Mouse (Mus musculus): ENCODE measurements around the gene Gm4131.

Gene Gm4131

DNA sequence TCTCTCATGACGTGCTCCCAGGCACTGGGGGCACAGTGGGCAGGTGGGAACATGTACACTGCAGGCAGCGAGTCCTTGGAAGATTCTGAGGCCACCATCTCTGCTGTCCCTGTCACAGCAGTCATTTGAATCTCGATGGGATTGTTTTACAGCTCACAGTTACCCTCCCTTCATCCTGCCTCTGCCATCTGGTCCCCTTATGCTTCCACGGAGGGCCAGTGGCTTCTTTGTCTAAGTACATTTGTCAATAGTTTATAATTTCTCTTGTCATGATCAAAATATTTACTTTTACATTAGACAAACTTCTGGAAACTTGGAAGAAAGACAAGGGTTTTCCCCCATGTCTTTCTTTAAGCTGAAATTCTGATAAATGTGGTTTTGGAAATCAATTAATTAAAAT, 20.0 kb downstream of the Gm4131 start:
- DNase-seq (ENCODE audit: low spot score) = no peak

DNA sequence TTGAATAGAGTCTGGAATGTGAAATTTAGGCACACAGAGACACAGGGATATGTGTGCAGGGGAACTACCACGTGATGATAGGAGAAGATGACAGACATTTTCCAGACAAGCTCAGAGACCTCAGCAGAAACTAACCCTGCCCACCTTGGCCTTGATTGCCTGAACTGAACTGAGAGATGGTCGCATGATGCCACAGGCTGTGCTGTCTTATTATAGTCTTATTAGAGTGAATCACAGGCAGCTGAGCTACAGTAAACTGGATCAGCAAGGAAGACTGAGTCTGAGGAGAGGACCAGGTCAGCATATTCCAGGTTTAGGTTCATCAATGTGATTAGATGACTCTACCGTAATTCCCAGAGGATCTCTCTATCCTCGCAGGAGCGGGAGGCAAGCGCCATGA, 20.4 kb downstream of the Gm4131 start:
- DNase-seq (ENCODE audit: low spot score) = no peak

DNA sequence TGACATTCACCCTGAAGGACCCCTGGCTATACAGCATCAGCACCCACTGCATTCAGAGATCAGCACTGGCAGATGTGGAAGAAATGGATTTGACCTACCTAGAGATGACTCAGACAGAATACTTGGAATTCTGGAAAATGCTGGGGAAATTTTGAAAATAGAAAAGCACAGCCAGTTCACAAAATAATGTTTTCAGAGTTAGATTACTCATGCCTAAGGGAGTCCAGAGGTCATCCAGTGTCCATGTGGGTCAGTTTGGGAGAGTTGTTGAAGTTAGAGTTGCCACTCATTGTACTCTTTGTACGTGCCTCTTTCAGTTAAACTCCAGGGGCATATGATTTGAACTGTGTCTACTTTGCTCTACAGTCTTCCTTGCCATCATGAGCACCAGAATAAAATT, 25.0 kb downstream of the Gm4131 start:
- no peak for DNase-seq (ENCODE audit: low spot score)

DNA sequence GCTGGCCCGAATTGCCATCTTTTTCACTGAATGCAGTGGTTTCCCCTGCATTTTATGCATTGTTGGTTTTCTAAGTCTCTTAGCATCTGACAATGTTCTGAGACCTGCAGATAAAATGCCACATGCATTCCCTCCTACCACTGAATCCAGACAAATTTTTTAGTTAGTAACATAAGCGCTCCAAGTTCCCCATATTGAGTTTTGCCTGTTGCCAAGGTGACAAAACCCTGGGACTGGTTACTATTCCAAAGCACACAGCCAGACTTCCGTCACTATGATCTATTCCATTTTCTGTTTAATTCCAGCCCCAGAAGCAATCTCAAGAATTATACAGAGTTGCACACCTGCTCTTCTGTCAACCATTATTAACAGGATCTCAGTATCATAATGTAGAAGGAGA, 26.9 kb downstream of the Gm4131 start:
- no peak for DNase-seq (ENCODE audit: low spot score)

DNA sequence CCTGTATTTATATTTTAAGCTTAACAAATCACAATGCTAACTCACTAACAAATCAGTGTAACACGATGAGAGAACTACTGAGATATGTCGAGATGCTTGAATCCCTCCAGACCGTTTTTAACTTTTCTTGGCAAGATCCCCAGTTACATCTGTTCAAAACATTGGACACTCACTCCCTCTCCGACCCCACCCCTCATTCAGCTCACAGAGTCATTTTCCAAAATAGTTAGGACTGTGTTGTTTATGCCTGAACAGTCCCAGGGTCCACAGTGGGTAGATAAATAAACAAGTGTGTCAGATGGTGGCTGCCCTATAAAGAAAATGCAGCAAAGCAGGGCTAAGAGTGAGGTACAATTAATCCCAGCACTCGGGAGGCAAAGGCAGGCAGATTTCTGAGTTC, 29.7 kb downstream of the Gm4131 start:
- no peak for DNase-seq (ENCODE audit: low spot score)

DNA sequence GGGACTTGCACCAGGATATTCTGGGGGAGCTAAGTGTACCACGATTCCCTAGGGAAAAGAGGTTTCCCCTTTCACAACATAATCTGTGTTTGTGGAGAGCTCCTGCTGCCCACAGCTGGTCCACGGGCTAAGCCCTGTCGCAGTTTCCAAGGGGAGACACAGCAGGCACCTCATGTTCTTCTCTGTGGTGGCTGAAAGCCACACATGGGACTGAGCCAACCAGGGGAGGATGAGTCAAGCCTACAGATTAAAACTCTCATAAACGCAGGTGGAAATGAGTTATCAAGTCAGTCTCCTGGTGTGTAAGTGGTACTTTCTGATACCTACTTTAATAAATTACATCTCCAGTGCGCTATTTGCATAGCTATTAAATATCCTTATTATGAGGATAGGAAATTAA, 30.6 kb downstream of the Gm4131 start:
- DNase-seq (ENCODE audit: low spot score) = no peak

DNA sequence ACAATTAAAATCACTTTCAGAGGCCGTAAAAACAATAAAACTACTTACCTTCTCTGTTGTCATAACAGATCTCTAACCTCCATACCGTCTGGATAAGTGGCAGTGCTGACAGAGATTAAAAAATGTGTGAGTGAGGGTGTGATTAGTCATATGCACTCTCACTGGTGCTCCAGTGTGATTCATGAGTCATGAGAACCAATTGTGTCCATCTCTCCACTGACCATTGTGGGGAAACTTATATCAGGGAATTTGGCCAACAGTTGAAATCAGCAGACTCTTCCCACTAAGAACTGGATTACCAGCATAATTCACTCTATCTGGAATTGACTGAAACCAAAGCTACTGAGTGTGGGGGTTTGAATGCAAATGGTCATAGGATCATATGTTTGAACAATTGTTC, 35.8 kb downstream of the Gm4131 start:
- DNase-seq (ENCODE audit: low spot score) = no peak

DNA sequence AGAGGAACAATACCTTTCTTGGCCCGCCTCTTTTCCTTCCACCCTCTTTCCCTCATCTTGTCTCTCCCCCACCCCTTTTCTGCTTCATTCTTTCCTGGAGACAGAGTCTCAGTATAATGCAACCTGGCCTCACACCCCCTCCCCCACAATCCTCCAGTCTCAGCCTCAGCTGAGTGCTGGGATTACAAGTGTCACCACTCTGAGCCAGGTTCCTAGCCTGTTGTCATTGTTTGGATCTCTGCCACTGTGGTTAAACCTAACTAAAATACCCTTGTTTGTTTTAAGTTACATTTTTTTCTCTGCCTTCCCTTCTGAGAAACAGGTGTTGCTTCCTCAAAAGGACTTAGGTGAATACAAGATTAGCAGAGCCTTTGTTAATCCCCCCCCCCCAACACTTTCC, 53.9 kb downstream of the Gm4131 start:
- DNase-seq (ENCODE audit: low spot score) = no peak

DNA sequence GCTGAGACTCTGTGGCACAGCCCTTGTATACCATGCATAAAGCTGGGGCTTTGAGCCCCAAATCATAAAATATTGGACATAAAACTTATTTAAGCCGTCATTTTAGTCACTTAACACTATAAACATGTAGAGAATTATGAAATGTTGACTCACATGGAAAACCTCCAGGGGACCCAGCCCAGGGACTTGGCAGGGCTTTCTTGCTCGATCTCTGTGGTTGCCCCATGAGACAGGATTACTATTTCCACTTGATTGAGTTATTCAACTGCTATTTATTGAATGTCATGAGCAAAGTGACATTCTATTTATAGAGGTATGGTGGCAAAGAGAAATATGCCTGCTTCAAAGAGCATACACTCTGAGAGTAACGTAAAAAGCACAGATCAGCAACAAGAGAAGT, 57.4 kb downstream of the Gm4131 start:
- DNase-seq (ENCODE audit: low spot score) = peak; percentile 7

DNA sequence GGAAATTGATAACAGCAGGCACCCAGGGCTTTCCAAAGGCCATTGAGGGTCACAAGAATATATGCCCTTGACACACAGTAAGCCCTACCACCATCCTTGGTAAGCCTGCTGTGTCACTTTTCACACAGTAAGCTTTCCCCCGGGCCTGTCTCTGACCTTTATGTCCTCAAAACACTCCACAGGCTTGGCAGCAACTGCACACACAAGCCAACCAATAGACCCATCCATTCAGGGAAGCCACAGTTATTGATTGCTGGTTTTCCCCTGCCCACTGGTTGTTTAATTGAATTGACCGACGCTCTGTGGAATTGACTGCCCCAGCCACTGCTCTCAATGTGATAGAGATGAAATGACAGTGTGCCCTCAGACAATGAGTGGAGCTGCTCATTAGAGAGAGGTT, 60.5 kb downstream of the Gm4131 start:
- DNase-seq (ENCODE audit: low spot score) = no peak

DNA sequence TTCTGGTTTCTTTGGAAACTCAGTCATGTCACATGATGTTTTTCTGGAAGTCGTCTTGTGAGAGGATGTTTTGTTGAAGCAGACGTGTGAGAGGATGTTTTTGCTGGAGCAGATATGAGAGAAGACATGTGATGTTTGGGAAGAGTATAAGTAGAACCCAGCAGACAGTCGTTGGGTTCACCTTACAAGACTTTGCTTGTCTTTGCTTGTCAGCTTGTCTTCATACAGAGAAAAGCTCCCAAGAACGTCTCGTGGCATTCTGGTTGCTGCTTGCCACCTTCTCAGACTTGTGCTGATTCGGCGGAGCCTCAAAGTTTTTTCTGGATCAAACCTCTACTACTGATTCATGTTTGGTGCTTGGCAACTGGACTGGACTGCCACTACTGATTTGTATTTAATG, 69.3 kb downstream of the Gm4131 start:
- DNase-seq (ENCODE audit: low spot score) = no peak

DNA sequence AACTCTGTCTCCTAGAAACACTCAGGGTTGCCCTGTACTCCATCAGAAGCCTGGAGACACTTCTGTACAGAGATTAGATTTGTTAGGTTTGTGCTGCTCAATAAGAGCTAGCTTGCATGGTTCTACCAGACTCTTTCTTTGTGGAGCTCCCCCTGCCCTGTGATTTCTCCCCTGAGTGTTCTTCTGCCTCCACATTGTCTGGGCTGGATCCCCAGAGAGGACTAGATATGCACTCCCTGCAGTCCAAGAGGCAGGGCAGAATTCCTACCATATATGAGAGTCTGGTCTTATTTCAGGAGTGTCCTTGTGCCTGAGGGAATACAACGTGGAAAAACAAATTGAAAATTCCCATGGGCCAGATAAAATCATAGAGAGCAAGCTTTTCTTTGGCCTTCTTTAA, 70.2 kb downstream of the Gm4131 start:
- no peak for DNase-seq (ENCODE audit: low spot score)

DNA sequence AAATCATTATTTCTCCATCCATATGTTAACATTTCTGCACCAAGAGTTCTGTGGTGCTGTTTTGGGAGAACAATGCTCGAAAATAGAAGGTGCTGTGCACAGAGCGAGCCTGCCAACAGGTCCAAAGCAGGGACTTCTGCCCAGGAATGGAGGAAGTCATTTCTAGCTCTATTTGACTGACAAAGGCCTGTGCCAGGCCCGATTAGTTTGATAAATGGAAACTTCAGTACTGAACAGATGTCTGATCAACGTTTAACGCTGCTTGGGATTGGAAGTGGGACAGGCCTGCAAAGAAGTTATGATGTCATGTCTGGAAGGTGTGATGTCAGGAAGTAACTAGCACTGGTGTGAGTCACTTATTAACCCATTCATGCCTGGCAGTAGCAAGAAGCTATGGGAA, 73.3 kb downstream of the Gm4131 start:
- no peak for DNase-seq (ENCODE audit: low spot score)

DNA sequence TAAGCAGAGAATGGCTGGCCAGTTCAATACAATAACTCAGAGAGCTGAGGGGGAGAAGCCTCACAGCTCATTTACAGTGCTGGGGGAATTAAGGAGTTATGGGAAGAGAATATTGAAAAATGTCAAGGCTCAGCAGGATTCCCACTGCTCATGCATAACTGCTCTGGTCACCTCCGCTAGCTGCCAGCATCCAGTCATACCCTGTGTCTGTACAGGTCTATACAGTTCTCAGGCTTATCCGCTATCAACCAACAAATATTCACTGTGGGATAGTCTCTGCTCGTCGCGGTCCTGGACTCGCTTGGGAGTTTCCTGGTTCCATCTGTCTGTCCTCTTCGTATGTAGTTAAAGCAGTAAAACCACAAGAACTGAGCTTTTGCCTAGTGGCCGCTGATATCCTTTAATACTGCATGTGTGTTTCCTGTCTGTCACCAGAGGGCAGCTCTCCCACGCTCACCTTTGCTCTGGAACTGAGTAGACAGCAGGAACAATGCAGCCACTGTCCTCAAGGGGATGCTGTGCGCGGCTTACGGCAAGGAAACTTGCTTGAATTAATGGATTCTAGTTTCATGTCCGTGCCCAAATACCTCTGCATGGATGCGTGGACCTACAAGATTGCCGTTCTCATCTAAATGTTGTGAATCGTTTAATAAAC, 74.4 kb downstream of the Gm4131 start:
- peak; percentile 77 for DNase-seq (ENCODE audit: low spot score)

DNA sequence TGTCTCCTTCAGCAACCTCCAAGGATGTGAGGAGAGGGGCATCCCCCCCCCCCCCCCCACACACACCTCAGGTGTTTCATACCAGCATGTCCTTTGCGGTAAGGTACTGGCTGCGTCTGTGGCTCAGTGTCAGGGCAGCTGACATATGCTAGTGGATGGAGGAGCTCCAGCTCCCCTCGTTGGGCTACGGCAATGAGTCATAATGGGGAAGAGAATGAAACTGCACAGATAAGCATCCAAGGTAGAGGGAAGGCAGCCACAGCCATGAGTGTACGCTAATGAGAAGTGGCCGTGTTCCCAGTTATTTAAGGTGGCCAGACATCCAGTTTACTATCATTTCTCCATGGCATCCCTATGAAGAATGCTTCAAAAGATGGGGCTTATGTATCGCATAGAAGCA, 78.5 kb downstream of the Gm4131 start:
- no peak for DNase-seq (ENCODE audit: low spot score)

DNA sequence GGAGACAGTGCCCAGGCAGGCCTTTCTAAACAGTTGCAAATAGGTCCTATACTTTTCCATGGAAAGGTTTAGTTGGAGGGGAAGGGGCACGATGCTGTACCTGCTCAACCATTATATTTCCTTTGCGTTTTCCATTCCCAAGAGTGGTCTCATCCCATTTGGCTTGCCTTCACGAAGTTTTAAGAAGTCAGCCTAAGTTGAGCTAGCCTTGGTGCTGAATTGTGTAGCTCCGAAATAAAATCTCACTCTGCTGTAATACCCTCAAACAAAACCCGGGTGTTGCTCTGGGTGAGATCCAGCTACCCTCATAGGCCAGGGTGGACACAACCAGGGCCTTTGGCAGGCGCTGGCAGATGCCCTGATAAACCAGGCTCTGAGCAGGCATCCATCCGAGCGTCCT, 85.3 kb downstream of the Gm4131 start:
- DNase-seq (ENCODE audit: low spot score) = no peak

DNA sequence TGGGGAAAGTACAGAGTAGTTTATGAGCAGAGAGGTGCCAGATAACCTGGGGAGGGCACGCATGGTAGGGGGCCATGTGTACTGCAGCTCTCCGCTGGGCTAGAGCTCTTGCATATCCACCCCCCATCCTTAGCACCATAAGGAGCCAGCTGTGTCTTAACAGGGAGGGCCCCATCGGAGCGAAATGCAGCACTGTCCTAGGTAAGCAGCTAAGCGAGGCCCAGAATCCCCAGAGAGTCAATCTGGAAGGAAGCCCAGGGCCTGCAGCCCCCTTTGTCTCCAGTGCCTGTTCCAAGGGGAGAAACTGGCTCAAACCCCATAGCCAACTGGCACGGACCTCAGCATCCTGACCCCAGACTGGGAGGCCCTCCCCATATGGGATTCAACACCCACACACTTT, 87.3 kb downstream of the Gm4131 start:
- DNase-seq (ENCODE audit: low spot score) = no peak

DNA sequence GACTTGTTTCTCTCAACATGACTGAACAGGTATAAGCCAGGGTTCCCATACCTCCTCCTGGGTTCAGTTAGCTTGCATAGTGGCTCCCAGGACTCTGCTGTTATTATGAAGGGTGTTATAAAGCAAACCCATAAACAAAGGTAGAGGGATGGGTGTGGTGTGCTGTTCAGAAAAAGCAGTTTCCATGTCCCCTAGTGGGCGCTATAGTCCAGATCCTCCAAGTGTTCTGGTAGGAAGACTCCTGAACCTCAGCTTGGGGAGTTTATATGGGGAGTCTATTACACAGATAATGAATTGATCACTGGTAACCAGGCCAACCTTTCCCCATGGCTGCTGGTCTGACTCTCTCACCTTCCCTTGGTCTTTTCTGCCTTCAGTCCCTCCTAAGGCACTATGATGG, 92.2 kb downstream of the Gm4131 start:
- DNase-seq (ENCODE audit: low spot score) = no peak

DNA sequence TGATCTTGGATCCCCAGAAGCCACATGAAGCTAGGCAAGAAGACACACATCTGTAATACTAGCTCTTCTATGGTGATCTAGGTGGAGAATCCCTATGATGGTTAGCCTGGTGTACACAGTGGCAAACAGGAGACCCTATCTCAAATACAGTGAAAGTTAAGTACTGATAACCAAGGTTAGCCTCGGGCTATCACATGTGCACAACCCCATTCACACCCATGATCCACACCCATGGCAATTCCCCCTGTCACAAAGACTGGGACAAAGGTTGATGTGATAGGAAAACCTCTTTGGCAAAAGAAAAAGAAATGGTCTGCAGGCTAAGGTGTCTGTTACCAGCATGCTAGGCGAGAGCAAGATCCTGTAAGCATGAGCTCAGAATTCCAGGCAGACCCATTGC, 94.7 kb downstream of the Gm4131 start:
- DNase-seq (ENCODE audit: low spot score) = no peak

DNA sequence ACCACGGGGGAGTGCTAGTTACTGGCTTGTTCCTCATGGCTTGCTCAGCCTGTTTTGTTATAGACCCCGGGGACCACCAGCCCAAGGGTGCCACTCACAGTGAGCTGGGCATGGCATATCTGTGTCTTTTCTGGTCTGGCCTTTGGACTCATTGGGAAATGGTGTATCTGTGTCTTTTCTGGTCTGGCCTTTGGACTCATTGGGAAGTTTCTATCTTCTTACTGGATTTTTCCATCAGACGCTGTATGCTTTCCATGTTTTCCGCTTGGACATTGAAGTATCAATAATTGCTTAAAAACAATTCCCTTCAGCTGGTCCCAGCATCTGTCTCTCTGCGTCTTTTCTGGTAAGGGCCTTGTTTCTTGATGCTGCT, 98.0 kb downstream of the Gm4131 start:
- no peak for DNase-seq (ENCODE audit: low spot score)

DNA sequence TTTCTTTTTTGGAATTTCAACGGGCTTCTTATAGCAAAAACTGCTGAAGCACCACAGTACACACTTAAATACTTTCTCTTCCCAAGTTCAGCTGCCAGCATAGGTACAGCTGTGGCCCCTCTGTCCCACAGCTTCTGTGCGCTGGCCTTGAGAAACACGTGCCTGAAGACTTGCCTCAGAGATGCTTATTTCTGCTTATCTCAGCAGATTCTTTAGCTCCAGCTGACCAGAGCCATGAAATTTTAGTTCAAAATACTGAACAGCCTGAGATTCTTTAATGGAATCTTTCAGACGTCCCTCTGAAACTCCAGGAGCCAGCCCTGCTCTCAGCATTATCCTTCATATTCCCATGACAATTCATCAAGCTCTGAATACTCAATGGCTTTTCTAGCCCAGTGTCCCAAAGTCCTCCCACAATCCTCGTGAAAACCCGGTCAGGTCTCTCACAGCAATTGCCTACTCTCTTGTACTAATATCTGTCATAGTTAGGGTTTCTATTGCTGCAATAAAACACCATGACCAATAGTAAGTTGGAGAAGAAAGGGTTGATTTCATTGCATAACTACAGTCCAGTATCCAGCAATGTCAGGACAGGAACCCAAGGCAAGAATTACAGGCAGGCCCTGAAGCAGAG, 98.5 kb downstream of the Gm4131 start:
- no peak for DNase-seq (ENCODE audit: low spot score)

DNA sequence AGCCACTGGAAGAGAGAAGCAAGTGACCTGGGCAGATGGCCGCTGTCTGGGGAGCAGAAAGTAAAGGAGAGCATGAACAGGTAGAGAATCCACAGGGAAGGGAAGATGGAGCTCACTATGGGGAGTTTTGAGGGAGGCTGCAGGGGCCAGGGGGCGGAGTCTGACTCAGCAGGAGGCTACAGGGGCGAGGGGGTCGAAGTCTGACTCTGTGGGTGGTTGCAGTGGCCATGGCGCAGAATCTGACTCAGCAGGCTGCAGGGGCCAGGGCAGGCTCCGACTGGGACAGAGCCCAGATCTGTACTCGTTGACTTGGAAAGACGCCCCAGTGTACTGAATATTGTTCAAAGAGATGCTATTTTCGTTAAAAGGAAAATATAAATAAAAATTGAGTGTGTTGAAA, 101.8 kb downstream of the Gm4131 start:
- peak; percentile 16 for DNase-seq (ENCODE audit: low spot score)

DNA sequence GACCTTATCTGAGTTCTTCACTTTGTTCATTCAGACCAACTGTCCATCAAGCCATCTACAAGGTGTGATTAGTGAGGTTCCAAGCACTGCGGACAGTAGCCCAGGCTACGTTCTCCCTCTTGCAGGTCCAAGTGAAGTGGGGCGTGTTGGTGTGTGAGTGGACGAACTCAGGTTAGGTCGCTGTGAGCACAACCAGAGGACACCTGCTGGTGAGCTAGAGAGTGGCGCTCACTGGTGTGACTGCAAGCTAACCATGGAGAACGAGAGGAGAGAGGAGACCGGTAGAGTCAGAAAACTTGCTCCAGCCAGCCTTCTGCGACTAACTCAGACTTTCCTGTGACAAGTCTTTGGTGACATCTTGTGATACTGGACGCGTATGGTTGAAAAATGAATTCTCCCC, 107.2 kb downstream of the Gm4131 start:
- no peak for DNase-seq (ENCODE audit: low spot score)

DNA sequence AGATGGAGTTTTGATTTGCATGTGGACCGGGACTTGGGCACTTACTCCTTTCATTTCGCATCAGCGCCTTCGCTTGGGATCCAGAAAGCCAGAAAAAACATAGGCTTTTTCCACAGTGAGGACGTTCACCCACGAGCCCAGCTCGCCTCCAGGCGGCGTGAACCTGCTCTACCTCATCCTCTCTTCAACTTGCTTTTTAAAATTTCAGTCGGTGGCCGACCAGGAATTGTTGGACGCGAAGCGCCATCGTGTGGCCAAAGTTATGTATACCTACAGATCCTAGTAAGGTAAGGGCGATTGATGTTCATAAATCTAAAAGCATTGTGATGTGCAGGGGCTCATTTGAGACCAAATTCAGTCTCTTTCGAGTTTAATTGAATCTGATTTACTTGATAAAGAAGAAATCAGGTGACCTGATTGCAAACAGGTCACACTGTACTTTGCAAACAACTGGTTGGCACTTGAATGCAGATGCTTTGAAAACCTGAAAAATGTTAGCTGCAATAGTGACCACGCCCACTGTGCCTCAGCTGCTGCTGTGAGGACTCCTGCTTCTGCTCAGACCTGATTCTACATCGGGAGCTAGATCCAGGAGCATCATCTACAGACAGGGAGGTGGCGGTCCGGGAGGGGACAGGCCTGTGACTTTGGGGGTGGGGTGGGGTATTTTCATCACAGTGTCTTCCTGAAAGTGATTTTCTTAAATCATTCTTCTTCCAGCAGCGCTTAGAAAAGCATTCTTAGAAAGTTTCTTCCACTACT, 109.1 kb downstream of the Gm4131 start:
- peak; percentile 85 for DNase-seq (ENCODE audit: low spot score)

All from urinary bladder, postnatal 14 days (tissue).